Mouse (Mus musculus): Measurements from ENCODE around the gene Cd160. TPM values are rescaled to one million over a fixed set of nuclear protein-coding genes. Genes with fewer than 3 reads are reported as not detected.

Gene Cd160
- polyA plus RNA-seq (2012; rRNA removed): 0.53 and 0.82 TPM in 2 replicates

DNA sequence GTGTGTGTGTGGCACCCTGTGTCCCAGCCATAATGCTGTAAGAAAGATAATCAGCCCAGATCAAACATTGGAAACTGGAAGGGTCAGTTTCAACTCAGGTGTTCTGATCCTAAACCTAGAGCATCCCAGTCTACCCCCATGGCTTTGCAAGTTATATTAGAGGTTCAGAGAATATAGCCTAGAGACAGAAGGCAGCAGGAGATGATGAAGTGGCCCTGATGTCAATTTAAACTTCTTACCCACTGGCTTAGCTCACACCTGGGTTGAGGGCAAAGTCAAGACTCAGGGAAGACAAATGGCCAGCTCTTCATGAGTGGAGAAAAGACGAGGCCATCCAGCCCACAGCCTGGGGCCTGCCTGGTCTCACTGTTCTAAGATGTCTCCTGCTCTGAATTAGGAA is at the start of gene Cd160, which contains the start of gene Pdzk1:
Gene Cd160 (minus strand): TSS at position 368 of the 400 bp plus-strand sequence.
Gene Pdzk1 (plus strand): TSS at position 301 of the 400 bp plus-strand sequence.
- no peak for DNase-seq (ENCODE audit: low read depth)

DNA sequence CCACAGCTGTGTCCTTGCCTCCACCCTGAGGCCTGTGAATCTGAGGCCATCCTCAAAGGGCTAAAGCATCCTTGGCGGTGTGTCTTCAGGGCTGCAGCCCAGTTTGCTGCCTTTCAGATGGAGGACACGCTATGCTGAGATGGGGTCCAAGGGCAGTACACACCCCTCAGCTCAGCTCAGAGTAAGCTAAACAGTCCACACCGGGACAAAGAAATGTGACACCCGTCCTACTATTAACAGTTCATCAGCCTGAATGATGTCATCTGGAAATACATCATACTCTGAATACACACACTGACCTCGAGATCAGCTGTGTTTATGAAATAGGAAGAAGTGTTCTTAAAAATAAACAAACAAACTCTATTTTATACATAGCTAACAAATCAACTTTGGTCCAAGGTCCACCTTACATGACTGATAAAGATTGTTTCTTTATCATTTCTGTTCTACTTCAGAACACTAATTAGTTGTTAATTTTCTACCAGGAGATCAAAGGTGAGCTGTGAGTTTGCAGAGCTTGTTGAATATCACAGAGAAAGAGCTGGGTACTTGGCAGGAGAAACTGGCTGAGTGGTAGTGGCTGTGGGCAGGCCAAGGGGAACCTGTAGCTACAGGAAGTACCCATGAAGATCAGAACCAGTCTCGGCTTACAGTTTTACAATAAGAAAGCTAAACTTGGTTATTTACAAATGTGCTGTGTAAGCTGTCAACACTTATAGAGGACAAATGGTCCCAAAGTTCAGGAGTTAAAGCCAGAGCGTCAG is 45.8 kb upstream of the Cd160 start:
- no peak for DNase-seq (ENCODE audit: low read depth)

DNA sequence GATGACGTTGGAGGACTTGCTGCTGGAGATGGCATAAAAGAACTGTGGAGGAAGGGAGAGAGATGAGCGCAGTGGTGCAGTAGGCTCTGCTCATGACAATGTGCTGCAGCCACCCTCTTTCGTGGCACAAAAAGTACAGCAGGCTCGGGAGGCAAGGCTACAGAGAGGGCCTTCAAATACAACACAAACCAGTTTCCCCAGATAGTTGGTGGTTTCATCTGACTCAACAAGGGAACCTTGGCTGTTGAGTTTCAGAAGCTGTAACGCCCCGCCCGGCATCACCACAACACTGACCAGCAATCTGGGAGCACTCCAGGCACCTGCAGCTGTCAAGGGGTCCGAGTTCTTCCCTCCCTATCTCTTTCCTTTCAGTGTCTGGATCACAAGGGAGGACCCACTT is 43.4 kb upstream of the Cd160 start:
- no peak for DNase-seq (ENCODE audit: low read depth)

DNA sequence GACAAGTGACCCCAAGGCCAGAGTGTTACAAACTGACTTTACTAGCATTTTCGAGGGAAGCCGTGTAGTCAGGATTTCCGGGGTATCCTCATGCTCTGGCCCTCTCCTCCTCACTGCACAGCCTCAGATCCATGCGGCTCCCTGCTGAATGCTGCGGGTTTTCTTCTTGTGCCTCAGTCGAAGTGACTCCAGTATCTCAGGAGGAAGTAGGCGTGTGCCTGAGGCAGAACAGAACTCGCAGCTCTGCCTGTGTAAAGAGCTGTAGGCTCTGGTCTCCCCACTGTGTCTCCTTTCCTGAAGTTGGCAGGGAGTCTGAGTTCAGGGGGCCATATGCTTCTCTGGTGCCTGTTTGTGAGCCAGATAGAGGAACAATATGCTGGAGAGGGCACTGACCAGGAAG is 41.9 kb upstream of the Cd160 start:
- DNase-seq (ENCODE audit: low read depth): no peak

DNA sequence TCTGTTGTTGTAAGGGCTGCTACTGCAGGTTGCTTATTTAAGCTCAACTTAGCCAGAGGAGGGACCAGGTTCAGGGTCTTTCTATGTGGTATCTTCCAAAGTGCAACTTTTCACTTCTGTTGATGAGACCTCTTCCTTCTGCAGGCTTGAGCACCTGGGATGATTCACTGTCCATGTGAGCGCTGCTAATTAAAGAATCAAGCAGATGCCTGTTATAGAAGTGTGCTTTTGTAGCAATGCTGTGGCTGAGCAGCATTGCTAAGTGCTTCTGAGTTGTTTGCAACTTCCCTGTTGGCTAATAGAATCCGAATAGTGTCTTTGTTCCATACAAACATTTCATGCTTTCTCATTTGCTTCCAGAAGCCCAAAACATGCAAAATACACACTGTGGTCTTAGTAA is 41.1 kb upstream of the Cd160 start:
- DNase-seq (ENCODE audit: low read depth): no peak

DNA sequence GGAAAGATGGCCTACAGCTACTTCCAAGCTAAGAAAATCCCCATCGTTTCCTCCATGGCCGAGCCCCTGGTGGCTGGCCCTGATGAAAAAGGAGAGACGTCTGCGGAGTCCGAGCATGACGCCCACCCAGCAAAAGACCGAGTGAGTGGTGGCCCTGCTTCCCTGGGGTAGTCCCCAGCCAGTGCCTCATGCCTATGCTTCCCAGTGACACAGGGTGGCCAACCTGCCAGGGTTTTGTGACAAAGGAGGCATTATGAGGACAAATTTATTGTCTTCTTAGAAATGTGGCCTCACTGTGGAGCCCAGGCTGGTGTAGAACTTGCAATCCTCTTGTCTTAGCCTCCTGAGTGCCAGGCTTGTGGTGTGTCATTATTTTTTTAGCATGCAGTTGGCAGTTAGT is 39.9 kb upstream of the Cd160 start:
- DNase-seq (ENCODE audit: low read depth): no peak

DNA sequence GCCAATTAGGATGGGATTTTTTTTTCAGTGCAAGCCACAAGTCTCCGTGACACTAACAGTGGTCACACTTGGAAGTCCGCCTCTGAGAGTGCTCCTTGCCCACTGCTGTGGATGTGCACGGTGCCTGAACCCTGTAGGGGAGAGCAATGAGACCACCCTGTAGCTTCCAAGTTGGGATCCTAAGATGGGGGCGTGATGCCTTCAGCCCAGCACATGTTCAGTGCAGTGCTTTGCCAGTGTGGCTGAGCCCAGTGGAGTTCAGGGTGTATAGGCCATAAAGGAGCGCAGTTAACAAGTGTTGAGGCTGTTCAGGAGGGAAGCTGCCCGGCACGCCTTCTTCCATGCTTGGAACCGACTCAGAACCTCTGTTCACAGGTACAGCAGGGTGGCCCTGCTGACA is 39.4 kb upstream of the Cd160 start:
- no peak for DNase-seq (ENCODE audit: low read depth)

DNA sequence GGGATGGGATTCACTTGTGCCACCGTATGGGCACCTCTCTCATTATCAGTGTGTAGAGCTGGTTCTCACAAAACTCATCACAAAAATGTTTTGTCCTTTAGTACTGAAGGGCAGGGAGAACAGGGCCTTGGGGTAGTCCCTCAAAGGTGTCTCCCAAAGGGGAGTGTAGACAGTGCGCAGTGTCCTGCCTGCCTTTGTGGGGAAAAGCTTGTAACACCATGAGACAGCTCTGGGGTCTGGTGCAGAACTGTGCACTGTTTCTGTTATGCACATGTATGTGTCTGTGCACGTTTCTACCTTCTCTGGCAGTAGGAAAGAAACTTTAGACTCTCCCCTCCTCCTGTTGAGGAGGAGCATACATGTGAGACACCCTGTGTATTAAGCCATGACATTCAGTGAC is 38.7 kb upstream of the Cd160 start:
- no peak for DNase-seq (ENCODE audit: low read depth)

DNA sequence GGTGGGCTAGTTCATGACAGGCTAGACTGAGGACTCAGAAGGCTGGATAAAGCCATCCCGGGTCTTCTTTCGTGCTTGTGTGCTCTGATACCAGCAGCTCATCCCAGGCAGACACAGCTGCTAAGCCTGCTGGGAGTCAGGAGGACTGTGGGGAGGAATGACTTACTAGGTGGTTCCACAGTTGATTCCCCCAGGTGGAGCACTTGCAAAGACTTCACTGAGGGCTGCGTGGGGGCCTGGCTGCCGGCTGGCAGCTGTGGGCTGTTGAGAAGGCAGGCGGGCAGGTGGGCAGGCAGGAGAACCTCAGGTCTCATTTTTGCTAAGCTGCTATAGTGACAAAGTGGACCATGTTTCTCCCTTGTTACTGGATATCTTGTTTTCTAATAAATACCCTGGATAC is 31.3 kb upstream of the Cd160 start:
- no peak for DNase-seq (ENCODE audit: low read depth)

DNA sequence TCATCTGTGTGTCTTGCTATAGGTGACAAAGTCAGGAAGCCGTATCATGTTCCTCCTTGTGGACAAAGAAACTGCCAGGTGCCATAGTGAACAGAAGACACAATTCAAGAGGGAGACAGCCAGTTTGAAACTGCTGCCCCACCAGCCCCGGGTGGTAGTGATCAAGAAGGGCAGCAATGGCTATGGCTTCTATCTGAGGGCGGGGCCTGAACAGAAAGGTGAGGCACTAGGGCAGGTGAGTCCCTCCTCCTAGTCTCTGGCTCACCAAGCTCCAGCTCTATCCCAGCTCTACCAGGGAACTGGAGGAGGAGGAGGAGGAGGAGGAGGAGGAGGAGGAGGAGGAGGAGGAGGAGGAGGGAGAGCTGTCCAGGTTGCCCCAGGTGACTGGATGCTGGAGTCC is 26.7 kb upstream of the Cd160 start:
- no peak for DNase-seq (ENCODE audit: low read depth)

DNA sequence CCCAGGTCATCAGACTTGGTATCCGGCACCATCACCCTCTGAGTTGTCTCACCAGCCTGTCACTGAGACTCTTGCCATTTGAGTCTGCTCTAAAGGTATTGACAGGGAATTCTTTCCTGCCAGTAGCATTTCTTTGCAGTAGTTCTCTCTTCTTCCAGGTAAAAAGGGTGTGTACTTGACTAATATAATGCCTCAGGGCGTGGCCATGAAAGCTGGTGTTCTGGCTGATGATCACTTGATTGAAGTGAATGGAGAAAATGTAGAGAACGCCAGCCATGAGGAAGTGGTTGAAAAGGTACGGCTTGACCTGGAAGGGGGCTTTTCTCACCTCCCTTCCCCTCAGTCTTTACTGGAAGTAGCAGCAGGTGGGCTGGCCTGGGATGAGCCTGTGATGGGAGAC is 25.2 kb upstream of the Cd160 start:
- DNase-seq (ENCODE audit: low read depth): no peak

DNA sequence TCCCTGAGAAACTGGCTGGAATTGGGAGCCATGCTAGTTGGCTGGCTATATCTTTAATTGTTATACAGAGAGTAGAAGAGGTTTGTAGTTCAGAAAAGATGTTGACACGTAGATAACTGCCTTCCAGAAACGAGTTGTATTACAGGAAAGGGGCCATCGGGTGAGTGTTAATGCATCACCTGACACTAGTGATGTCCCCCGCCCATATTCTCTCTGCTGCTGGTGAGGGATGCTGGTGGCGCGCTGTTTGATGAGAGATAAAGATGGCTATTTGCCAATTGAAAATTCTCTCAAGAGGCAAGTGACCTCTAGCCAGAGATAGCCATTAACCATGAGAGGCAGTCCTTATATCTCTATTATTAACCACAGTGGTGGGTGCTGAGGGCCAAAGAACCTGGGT is 23.4 kb upstream of the Cd160 start:
- no peak for DNase-seq (ENCODE audit: low read depth)

DNA sequence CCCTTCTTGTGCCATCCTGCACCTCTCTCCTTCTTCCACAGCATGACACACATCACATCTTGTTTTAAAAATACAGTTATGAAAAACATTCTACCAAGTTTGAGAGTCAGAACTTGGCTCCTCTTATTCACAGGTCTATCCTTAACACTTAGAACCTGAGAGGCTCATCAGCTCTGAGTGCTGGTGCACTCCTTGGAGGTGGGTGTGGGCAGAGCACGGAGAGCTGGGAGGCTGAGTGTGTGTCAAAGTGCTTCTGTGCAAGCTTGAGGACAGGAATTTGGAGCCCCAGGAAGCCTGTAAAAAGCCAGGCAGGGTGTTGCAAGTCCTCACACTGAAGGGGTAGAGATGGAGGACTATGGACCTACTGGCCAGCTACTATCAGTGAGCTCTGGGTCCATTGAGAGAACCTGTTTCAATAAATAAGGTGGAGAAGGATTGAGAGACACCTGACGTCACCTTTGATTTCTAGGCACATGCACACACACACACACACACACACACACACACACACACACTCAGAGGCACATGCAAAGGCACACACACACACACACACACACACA is 20.1 kb upstream of the Cd160 start:
- no peak for DNase-seq (ENCODE audit: low read depth)

DNA sequence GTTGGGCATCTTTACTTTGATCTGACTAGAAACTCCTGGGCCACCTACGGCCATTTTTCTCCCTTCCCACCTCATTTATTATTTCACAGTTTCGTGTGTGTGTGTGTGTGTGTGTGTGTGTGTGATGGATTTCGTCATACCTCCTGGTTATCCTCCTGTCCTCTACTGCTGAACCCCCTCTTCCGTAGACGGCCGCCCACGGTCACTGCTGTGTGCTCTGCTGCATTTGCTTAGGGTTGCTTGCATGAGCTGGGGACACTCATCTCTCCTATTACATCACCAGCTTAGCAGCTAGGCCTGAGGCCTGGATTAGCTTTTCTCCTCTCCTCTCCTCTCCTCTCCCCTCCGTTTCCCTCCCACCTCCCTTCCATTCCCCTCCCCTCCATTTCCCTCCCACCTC is 19.3 kb upstream of the Cd160 start:
- no peak for DNase-seq (ENCODE audit: low read depth)

DNA sequence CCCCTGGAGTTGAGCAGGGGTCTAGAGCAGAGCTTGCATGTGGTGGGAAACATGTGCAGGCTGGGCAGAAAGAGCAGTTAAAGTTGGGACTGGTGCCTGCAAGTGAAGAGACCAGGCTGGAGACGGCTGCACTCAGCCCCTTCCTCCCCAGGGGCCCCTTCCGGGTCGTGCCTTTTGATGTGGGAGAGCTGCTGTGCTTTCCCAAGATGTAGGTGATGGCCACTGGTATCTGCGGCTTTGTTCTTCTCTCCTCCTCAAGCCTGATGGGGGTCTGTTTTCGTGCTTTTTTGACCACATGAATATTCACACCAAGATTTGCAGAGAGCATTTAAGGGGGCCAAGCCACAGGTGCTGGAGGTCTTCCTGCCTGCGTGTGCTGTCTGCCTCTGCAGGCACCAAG is 18.5 kb upstream of the Cd160 start:
- no peak for DNase-seq (ENCODE audit: low read depth)

DNA sequence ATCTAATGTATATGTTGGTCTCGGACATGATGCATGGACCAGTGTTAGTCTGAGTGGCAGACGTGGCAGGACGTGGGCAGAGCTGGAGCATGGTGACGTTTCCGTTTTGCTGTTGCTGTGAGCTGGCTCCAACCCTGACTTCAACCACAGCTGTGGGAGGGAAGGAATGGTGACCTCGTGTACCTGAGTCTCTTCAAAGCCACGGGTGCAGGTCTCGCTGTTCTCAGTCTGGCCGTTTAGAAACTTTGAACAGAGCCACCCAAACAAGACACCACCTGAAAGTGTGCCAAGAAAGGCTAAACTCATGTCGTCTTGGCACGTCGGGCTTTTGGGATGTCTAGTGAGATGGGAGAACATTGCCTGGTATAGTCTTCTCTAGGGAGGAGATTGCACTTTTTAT is 17.8 kb upstream of the Cd160 start:
- DNase-seq (ENCODE audit: low read depth): no peak

DNA sequence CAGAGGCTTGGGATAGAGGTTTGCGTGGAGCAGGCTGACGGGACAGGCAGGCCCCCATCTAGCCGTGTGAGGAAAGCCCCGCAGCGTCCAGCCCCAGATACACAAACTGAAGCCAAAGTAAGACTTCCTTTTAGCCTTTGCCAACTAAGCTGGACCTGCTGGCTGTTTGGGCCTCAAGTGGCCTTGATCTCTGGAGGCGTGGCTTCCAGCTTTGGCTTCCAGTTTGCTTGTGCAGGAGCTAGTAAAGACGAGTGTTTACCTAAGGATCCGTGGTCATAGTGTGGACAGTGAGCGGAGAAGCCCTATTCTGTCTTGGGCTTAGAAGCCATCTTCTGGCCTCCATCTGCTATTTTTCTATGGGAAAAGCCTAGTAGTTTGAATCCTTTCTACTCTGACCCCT is 16.7 kb upstream of the Cd160 start:
- DNase-seq (ENCODE audit: low read depth): no peak

DNA sequence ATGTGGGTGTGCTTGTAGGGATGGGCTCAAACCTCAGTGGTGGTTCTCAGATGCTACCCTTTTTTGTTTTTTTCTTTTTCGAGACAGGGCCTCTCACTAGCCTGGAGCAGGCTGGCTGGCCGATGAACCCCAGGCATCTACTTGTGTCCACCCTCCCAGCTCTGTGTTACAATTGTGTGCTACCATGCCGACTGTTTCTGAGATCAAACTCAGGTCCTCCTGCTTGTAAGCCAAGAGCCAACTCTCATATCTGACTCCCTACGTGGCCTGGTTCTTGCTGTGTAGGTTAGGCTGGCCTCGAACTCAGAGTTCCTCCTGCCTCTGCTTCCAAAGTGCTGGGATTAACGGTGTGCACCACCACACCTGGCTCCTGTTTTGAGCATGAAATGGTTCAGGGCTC is 16.0 kb upstream of the Cd160 start:
- DNase-seq (ENCODE audit: low read depth): no peak

DNA sequence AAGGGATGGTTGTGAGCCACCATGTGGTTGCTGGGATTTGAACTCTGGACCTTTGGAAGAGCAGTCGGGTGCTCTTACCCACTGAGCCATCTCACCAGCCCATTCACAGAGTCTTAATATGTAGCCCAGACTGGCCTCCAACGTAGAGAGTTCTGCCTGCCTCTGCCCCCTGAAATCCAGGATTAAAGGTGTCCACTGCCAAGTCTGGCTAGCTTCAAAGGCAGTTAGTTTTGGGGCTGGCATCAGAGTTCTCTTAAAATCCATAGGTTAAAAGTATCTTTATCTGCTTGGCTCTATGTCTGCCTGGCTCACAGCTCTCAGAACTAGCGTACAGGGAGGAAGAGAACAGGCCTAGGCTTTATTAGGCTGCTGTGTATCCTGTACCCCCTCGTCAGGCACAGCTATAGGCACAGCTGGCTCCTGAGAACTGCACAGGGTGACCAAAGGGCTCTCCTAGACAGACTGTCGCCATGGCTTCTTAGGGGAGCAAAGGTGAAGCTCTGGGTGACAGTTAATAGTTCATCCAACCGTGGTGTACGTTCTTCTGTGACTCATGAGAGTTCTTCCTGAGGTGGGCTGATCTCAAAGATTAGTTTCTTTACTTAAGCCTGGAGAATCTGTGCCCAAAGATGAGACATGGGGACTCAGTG is 10.0 kb upstream of the Cd160 start:
- no peak for DNase-seq (ENCODE audit: low read depth)

DNA sequence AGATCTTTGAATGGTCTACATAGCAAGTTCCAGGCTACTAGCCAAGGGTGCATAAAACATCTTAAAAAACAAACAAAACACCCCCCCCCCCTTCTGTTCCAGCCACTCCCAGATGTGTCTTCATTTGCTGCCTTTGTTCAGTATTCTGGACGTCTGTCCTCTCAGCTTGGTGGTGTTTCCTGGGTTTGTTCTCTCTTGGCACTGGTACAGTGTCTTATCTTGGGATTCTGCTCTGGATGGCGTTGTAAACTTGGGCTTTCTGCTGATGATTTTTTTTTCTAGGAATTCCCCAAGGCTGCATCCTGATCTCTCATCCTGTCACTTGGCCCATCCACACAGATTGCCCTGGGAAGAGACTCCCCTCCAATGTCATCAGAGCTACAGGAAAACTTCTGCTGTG is 7.3 kb upstream of the Cd160 start:
- DNase-seq (ENCODE audit: low read depth): no peak

DNA sequence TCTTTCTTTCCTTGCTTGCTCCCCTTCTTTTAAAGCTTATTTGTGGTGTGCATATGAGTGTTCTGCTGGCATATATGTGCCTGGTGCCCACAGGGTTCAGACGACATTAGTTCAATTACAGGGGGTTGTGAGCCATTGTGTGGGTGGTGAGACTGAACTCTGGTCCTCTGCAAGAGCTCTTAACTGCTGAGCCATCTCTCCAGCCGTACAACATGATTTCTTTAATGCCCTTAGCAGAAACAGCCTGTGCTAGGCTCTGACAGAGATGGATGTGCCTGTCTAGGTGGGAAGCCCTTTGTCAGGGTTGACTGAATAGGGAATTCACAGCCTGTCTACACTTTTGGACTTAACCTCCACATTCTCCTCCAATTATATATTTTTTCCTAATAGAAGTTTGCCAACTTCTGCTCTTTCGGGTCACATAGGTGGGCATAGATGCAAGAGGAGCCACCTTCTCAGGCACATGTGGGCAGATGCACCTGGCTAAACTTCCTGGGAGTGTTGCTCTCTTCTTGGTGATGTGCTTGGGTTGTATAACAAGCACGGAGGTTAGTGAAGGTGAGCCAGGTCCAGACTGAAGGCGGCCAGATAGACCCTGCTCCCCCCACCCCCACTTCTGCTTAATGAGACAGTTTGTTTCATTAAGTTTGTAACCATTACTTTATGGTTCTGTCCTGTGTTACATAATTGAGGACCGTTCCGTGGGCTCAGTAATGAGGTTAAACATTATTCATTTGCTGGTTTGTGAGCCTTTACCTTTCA is 5.6 kb upstream of the Cd160 start:
- no peak for DNase-seq (ENCODE audit: low read depth)

DNA sequence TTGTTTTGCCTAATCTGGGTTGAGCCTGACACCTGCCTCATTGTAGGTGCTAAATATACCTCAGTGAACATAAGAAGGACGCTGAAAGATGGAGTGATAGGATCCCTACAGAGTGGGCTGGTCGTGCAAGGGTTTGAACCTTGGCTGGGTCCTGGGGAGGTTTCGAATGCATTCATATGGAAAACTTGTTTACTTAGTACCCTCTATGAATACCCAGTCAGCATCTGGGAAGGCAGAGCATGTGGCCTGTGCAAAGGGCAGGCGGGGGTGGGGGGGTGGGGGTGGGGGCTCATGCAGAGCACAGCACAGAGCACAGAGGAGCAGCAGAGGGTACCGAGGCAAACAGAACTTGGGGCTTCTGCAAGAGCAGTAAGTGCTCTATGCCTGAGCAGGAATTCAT is 3.8 kb upstream of the Cd160 start:
- DNase-seq (ENCODE audit: low read depth): no peak

DNA sequence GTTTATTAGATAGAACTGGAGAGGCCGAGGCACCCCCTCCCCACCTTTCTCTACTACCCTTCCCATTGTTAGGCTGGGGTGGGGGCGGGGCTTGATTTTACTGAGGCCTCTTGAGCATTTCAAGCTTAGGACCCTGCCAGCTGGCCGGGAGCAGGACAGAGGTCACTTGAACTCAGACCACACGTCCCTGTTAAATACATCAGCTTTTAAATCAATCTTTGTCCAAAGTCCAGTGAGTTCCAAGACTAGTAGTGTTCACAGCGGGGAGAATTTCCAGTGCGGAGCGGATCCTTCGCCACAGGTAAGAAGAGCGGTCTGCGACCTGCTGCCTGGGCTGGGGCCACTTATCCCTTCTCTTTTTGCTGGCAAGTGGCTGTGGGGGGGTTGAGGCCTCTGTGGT is 705 bp upstream of the Cd160 start:
- DNase-seq (ENCODE audit: low read depth): no peak
